Mouse (Mus musculus): ENCODE data around the gene Ccer2. TPM values are rescaled to one million over a fixed set of nuclear protein-coding genes. Genes with fewer than 3 reads are reported as not detected.
A peak's percentile ranks its signal among the peaks of the same experiment; 100 is the strongest.

Ccer2 gene
- polyA plus RNA-seq, 1 experiment, result not detected

GRCm38 (mm10) chr7:28740949-28741348 is 15.0 kb upstream of the Ccer2 start:
- DNase-seq, result no peak
- TF ChIP-seq POLR2A (IDR thresholded peaks at IDR 0.05; ENCODE audit: borderline replicate concordance, extremely low read depth, low read depth, low read length) (no peak), CTCF (IDR thresholded peaks at IDR 0.05; ENCODE audit: insufficient read depth, low read length) (no peak)
- peaks cover 5% of the 10 kb centered on the region for H3K4me1 ChIP-seq (ENCODE audit: control insufficient read depth, insufficient read depth, low read length)

GRCm38 (mm10) chr7:28741368-28741708 is 14.6 kb upstream of the Ccer2 start:
- WGBS, result 1% methylated on average over 13 of the region's 13 CpGs
- TF ChIP-seq CTCF (IDR thresholded peaks at IDR 0.05; ENCODE audit: insufficient read depth, low read length) (no peak), POLR2A (IDR thresholded peaks at IDR 0.05; ENCODE audit: borderline replicate concordance, extremely low read depth, low read depth, low read length) (no peak)
- peak overlapping the region; percentile 81 for H3K4me3 ChIP-seq (replicated peaks; ENCODE audit: extremely low read depth, low read depth, low read length)
- no peak for DNase-seq
- peaks cover 5% of the 10 kb centered on the region for H3K4me1 ChIP-seq (ENCODE audit: control insufficient read depth, insufficient read depth, low read length)

More at GRCm38 (mm10) chr7:28740949-28741348, 15.0 kb upstream of the Ccer2 start:
- H3K4me3 ChIP-seq (replicated peaks; ENCODE audit: extremely low read depth, low read depth, low read length), result peak overlapping the region; percentile 81
- 24% methylated on average over 9 of the region's 9 CpGs for WGBS

GRCm38 (mm10) chr7:28741709-28742438 is 14.1 kb upstream of the Ccer2 start, which contains the start of the genes Mrps12 and Sars2:
Gene Mrps12 (minus strand): TSS chr7:28741820.
Gene Sars2 (plus strand): TSS chr7:28741992.
- TF ChIP-seq CTCF (IDR thresholded peaks at IDR 0.05; ENCODE audit: insufficient read depth, low read length) (peak; percentile 50), POLR2A (IDR thresholded peaks at IDR 0.05; ENCODE audit: borderline replicate concordance, extremely low read depth, low read depth, low read length) (peak; percentile 97)
- Histone ChIP-seq H3K4me3 (replicated peaks; ENCODE audit: extremely low read depth, low read depth, low read length) (peak within 1 kb of the TSS; percentile 84), H3K4me1 (ENCODE audit: control insufficient read depth, insufficient read depth, low read length) (peaks cover 5% of the 10 kb centered on the region)
- WGBS, result under 1% methylated on average over 39 of the region's 39 CpGs
- DNase-seq, result peak; percentile 98

GRCm38 (mm10) chr7:28749935-28750334 is 6.0 kb upstream of the Ccer2 start:
- Histone ChIP-seq H3K4me1 (ENCODE audit: control insufficient read depth, insufficient read depth, low read length) (no peaks in the 10 kb centered on the region), H3K4me3 (replicated peaks; ENCODE audit: extremely low read depth, low read depth, low read length) (no peak overlapping the region)
- 90% methylated on average over 7 of the region's 7 CpGs for WGBS
- TF ChIP-seq CTCF (IDR thresholded peaks at IDR 0.05; ENCODE audit: insufficient read depth, low read length) (no peak), POLR2A (IDR thresholded peaks at IDR 0.05; ENCODE audit: borderline replicate concordance, extremely low read depth, low read depth, low read length) (no peak)
- no peak for DNase-seq

- no peak overlapping the region for H3K4me3 ChIP-seq (replicated peaks; ENCODE audit: extremely low read depth, low read depth, low read length)
- no peak for TF ChIP-seq CTCF (IDR thresholded peaks at IDR 0.05; ENCODE audit: insufficient read depth, low read length)
- TF ChIP-seq POLR2A (IDR thresholded peaks at IDR 0.05; ENCODE audit: borderline replicate concordance, extremely low read depth, low read depth, low read length), result no peak
- no peak for DNase-seq
- H3K4me1 ChIP-seq (ENCODE audit: control insufficient read depth, insufficient read depth, low read length), result no peaks in the 10 kb centered on the region
- WGBS, result 79% methylated on average over 13 of the region's 13 CpGs
Observed at GRCm38 (mm10) chr7:28758623-28759022, 2.6 kb downstream of the Ccer2 start.

- WGBS, result 86% methylated on average over 9 of the region's 9 CpGs
- Histone ChIP-seq H3K4me3 (replicated peaks; ENCODE audit: extremely low read depth, low read depth, low read length) (no peak overlapping the region), H3K4me1 (ENCODE audit: control insufficient read depth, insufficient read depth, low read length) (peaks cover 9% of the 10 kb centered on the region)
- no peak for TF ChIP-seq POLR2A (IDR thresholded peaks at IDR 0.05; ENCODE audit: borderline replicate concordance, extremely low read depth, low read depth, low read length)
- no peak for TF ChIP-seq CTCF (IDR thresholded peaks at IDR 0.05; ENCODE audit: insufficient read depth, low read length)
- DNase-seq, result no peak
Observed at GRCm38 (mm10) chr7:28761907-28762306, 5.9 kb downstream of the Ccer2 start.

GRCm38 (mm10) chr7:28765211-28765610 is 9.2 kb downstream of the Ccer2 start:
- WGBS, result 77% methylated on average over 6 of the region's 6 CpGs

GRCm38 (mm10) chr7:28766173-28766879 is 10.4 kb downstream of the Ccer2 start, which contains the start of gene Sirt2:
Gene Sirt2 (plus strand): TSS chr7:28766735.
- WGBS, result 0% methylated on average over 45 of the region's 45 CpGs
- TF ChIP-seq CTCF (IDR thresholded peaks at IDR 0.05; ENCODE audit: insufficient read depth, low read length), result no peak
- peak; percentile 68; the same call in 1 of the 2 replicates for TF ChIP-seq POLR2A (IDR thresholded peaks at IDR 0.05; ENCODE audit: borderline replicate concordance, extremely low read depth, low read depth, low read length)
- Histone ChIP-seq H3K4me1 (ENCODE audit: control insufficient read depth, insufficient read depth, low read length) (peaks cover 17% of the 10 kb centered on the region), H3K4me3 (replicated peaks; ENCODE audit: extremely low read depth, low read depth, low read length) (peak within 1 kb of the TSS; percentile 96)
- DNase-seq, result peak; percentile 92

More at GRCm38 (mm10) chr7:28765211-28765610, 9.2 kb downstream of the Ccer2 start:
- H3K4me3 ChIP-seq (replicated peaks; ENCODE audit: extremely low read depth, low read depth, low read length), result peak overlapping the region; percentile 12
- TF ChIP-seq CTCF (IDR thresholded peaks at IDR 0.05; ENCODE audit: insufficient read depth, low read length), result no peak
- no peak for TF ChIP-seq POLR2A (IDR thresholded peaks at IDR 0.05; ENCODE audit: borderline replicate concordance, extremely low read depth, low read depth, low read length)
- H3K4me1 ChIP-seq (ENCODE audit: control insufficient read depth, insufficient read depth, low read length), result peaks cover 17% of the 10 kb centered on the region
- DNase-seq, result no peak

- 2% methylated on average over 14 of the region's 14 CpGs for WGBS
- no peak for DNase-seq
- TF ChIP-seq CTCF (IDR thresholded peaks at IDR 0.05; ENCODE audit: insufficient read depth, low read length) (no peak), POLR2A (IDR thresholded peaks at IDR 0.05; ENCODE audit: borderline replicate concordance, extremely low read depth, low read depth, low read length) (no peak)
- Histone ChIP-seq H3K4me3 (replicated peaks; ENCODE audit: extremely low read depth, low read depth, low read length) (peak overlapping the region; percentile 67), H3K4me1 (ENCODE audit: control insufficient read depth, insufficient read depth, low read length) (peaks cover 17% of the 10 kb centered on the region)
Observed at GRCm38 (mm10) chr7:28766910-28767309, 10.9 kb downstream of the Ccer2 start.

All from lung, adult 2 months (tissue).